Mouse (Mus musculus): ENCODE data around the gene Cela1. TPM values are rescaled to one million over a fixed set of nuclear protein-coding genes. Genes with fewer than 3 reads are reported as not detected.

Cela1 gene
- polyA plus RNA-seq, 1 experiment: 2.4 TPM

DNA sequence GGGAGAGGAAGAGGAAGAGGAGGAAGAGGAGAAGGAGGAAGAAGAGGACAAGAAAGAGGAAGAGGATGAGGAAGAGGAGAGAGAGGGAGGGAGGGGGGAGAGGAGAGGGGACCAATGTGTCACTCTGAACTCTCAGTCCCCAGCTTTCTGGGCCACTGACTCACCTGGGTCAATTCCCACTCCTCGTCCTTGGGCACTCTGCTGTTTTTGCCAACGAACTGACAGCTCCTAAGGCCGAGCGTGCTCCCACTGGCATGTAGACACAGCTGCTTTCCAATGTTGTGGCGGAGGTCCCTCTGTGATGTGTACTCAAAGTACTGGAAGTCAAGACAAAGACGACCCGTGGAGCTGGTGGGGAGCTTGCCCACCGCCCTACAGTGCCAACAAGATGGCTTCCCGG is 6.7 kb upstream of the Cela1 start:
- H3K4me3 ChIP-seq (ENCODE audit: low read depth, low read length): no peak overlapping the region
- no peak for TF ChIP-seq CTCF (IDR thresholded peaks at IDR 0.05; ENCODE audit: low read depth, low read length)
- no peak for TF ChIP-seq EP300 (IDR thresholded peaks at IDR 0.05; ENCODE audit: insufficient read depth, low read depth, low read length)
- TF ChIP-seq POLR2A (IDR thresholded peaks at IDR 0.05; ENCODE audit: insufficient read depth, low read length): no peak
- H3K4me1 ChIP-seq (ENCODE audit: control insufficient read depth, insufficient read depth, low read length): no peaks in the 10 kb centered on the region
- H3K27me3 ChIP-seq (ENCODE audit: control insufficient read depth, insufficient read depth, low read length, poor library complexity, severe bottlenecking): no peaks in the 10 kb centered on the region
- peaks cover 10% of the 10 kb centered on the region for H3K9me3 ChIP-seq (replicated peaks; ENCODE audit: control insufficient read depth, insufficient read depth, low read length, poor library complexity, severe bottlenecking)
- peaks cover 4% of the 10 kb centered on the region; the same call in 1 of the 2 replicates for H3K36me3 ChIP-seq (ENCODE audit: control insufficient read depth, insufficient read depth, low read length, poor library complexity, severe bottlenecking)
- no peak overlapping the region for H3K27ac ChIP-seq (ENCODE audit: insufficient read depth, low read length)
- no peak overlapping the region for H3K9ac ChIP-seq (ENCODE audit: low read depth, poor library complexity, severe bottlenecking)

DNA sequence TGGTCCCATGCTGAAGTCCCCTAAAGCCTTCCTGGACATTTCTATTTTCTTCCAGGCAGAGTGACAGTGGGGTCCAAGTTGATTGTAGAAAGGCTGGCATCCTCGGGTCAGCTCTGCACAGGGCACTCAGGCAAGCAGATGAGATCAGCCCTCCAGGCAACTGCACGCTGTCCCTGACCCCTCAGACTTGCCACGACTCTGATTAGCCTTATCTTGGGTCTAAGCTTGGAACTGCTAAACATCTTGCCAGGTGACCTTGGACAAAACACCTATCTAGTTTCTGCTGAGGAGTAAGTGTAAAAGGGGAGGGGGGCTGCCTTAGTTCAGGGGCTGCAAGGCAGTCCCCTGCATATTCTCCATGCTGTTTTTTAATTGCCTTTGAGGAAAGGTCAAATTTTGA is 4.3 kb upstream of the Cela1 start:
- TF ChIP-seq POLR2A (IDR thresholded peaks at IDR 0.05; ENCODE audit: insufficient read depth, low read length): no peak
- TF ChIP-seq CTCF (IDR thresholded peaks at IDR 0.05; ENCODE audit: low read depth, low read length): no peak
- TF ChIP-seq EP300 (IDR thresholded peaks at IDR 0.05; ENCODE audit: insufficient read depth, low read depth, low read length): no peak
- Histone ChIP-seq H3K4me1 (ENCODE audit: control insufficient read depth, insufficient read depth, low read length) (no peaks in the 10 kb centered on the region), H3K27me3 (ENCODE audit: control insufficient read depth, insufficient read depth, low read length, poor library complexity, severe bottlenecking) (no peaks in the 10 kb centered on the region), H3K36me3 (ENCODE audit: control insufficient read depth, insufficient read depth, low read length, poor library complexity, severe bottlenecking) (peaks cover 4% of the 10 kb centered on the region; the same call in 1 of the 2 replicates), H3K9me3 (replicated peaks; ENCODE audit: control insufficient read depth, insufficient read depth, low read length, poor library complexity, severe bottlenecking) (peaks cover 10% of the 10 kb centered on the region), H3K27ac (ENCODE audit: insufficient read depth, low read length) (no peak overlapping the region), H3K9ac (ENCODE audit: low read depth, poor library complexity, severe bottlenecking) (no peak overlapping the region), H3K4me3 (ENCODE audit: low read depth, low read length) (no peak overlapping the region)

DNA sequence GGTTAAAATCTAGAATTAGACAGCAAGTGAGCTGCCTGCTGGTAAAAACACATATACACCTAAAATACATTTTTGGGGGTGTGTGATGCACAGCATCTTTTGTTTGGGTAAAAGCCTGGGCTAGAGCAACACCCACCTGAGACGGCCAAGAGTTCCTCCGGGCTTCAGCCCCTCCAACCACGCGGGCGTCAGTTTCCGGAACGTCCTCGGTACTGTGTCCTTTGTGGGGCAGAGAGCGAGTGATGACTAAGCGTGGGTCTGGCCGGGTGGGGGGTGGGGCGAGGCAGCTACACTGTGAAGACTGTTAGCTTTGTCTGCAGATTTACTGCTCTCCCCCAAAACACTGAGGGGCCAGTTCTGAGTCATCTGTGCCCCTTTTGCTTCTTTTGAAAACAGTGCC is 732 bp downstream of the Cela1 start:
- Histone ChIP-seq H3K9me3 (replicated peaks; ENCODE audit: control insufficient read depth, insufficient read depth, low read length, poor library complexity, severe bottlenecking) (peaks cover 10% of the 10 kb centered on the region), H3K4me3 (ENCODE audit: low read depth, low read length) (no peak overlapping the region), H3K27me3 (ENCODE audit: control insufficient read depth, insufficient read depth, low read length, poor library complexity, severe bottlenecking) (no peaks in the 10 kb centered on the region), H3K27ac (ENCODE audit: insufficient read depth, low read length) (no peak overlapping the region), H3K36me3 (ENCODE audit: control insufficient read depth, insufficient read depth, low read length, poor library complexity, severe bottlenecking) (no peaks in the 10 kb centered on the region), H3K9ac (ENCODE audit: low read depth, poor library complexity, severe bottlenecking) (no peak overlapping the region), H3K4me1 (ENCODE audit: control insufficient read depth, insufficient read depth, low read length) (no peaks in the 10 kb centered on the region)
- TF ChIP-seq CTCF (IDR thresholded peaks at IDR 0.05; ENCODE audit: low read depth, low read length) (no peak), EP300 (IDR thresholded peaks at IDR 0.05; ENCODE audit: insufficient read depth, low read depth, low read length) (no peak), POLR2A (IDR thresholded peaks at IDR 0.05; ENCODE audit: insufficient read depth, low read length) (no peak)

DNA sequence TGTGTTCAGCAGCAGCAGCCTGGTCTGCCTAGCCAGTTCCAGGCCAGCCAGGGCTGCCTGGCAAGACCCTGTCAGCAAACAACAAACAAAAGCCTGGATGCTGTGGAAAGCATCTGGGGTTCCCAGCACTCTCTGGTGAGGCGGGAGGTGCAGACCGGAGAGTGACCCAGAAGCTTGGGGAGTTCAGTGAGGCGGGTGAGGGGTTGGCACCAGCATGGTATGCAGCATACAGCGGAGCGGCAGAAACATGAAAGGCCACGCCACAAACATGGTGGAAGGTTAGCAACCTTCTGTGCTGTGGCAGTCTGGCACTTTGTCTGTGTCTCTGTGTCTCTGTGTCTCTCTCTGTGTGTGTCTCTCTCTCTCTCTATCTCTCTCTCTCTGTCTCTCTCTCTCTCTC is 1.3 kb downstream of the Cela1 start:
- peaks cover 10% of the 10 kb centered on the region for H3K9me3 ChIP-seq (replicated peaks; ENCODE audit: control insufficient read depth, insufficient read depth, low read length, poor library complexity, severe bottlenecking)
- no peak overlapping the region for H3K4me3 ChIP-seq (ENCODE audit: low read depth, low read length)
- no peaks in the 10 kb centered on the region for H3K27me3 ChIP-seq (ENCODE audit: control insufficient read depth, insufficient read depth, low read length, poor library complexity, severe bottlenecking)
- H3K4me1 ChIP-seq (ENCODE audit: control insufficient read depth, insufficient read depth, low read length): no peaks in the 10 kb centered on the region
- H3K27ac ChIP-seq (ENCODE audit: insufficient read depth, low read length): no peak overlapping the region
- H3K9ac ChIP-seq (ENCODE audit: low read depth, poor library complexity, severe bottlenecking): no peak overlapping the region
- TF ChIP-seq CTCF (IDR thresholded peaks at IDR 0.05; ENCODE audit: low read depth, low read length) (no peak), EP300 (IDR thresholded peaks at IDR 0.05; ENCODE audit: insufficient read depth, low read depth, low read length) (no peak), POLR2A (IDR thresholded peaks at IDR 0.05; ENCODE audit: insufficient read depth, low read length) (no peak)
- H3K36me3 ChIP-seq (ENCODE audit: control insufficient read depth, insufficient read depth, low read length, poor library complexity, severe bottlenecking): no peaks in the 10 kb centered on the region

DNA sequence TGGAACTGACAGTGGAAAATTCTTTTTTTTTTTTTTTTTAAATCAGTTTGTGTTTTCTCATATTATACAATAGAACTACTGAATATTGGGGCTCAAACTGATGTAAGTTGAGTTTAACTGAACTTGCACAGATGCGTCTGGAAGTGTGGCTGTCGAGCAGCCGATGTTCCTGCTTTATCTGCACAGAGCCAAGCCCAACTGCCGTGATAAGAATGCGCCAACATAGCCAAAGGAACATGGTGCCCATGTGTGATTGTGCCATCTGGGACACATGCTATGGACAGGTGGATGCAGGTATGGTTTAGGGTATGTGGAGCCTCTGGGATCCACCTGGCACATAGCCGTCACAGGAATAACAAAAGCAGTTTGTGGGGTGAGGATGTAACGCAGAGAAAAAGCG is 1.9 kb downstream of the Cela1 start:
- Histone ChIP-seq H3K4me3 (ENCODE audit: low read depth, low read length) (no peak overlapping the region), H3K4me1 (ENCODE audit: control insufficient read depth, insufficient read depth, low read length) (no peaks in the 10 kb centered on the region), H3K36me3 (ENCODE audit: control insufficient read depth, insufficient read depth, low read length, poor library complexity, severe bottlenecking) (no peaks in the 10 kb centered on the region), H3K9me3 (replicated peaks; ENCODE audit: control insufficient read depth, insufficient read depth, low read length, poor library complexity, severe bottlenecking) (peaks cover 8% of the 10 kb centered on the region), H3K27ac (ENCODE audit: insufficient read depth, low read length) (no peak overlapping the region), H3K9ac (ENCODE audit: low read depth, poor library complexity, severe bottlenecking) (no peak overlapping the region), H3K27me3 (ENCODE audit: control insufficient read depth, insufficient read depth, low read length, poor library complexity, severe bottlenecking) (no peaks in the 10 kb centered on the region)
- TF ChIP-seq CTCF (IDR thresholded peaks at IDR 0.05; ENCODE audit: low read depth, low read length) (no peak), EP300 (IDR thresholded peaks at IDR 0.05; ENCODE audit: insufficient read depth, low read depth, low read length) (no peak), POLR2A (IDR thresholded peaks at IDR 0.05; ENCODE audit: insufficient read depth, low read length) (no peak)

DNA sequence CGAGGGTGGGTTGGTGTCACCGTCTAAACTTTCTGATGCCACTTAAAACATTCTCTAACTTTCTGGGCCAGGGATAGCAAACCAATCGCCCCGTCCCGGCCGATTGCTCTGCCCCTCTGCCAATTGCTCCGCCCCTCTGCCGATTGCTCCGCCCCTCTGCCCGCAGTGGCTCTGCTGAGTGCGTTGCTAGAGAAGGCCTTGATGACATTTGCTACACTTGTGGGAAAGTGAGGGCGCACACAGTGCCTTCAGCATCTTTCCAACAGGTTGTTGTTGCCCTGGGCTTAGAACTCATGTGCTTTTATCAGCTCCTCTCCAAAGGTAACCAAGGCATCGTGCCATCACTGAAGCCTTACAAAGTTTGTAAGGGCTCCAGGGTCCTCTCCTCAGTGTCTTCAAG is 2.5 kb downstream of the Cela1 start:
- no peak for TF ChIP-seq EP300 (IDR thresholded peaks at IDR 0.05; ENCODE audit: insufficient read depth, low read depth, low read length)
- TF ChIP-seq CTCF (IDR thresholded peaks at IDR 0.05; ENCODE audit: low read depth, low read length): no peak
- TF ChIP-seq POLR2A (IDR thresholded peaks at IDR 0.05; ENCODE audit: insufficient read depth, low read length): no peak
- peak overlapping the region; percentile 46 for H3K4me3 ChIP-seq (ENCODE audit: low read depth, low read length)
- no peaks in the 10 kb centered on the region for H3K36me3 ChIP-seq (ENCODE audit: control insufficient read depth, insufficient read depth, low read length, poor library complexity, severe bottlenecking)
- H3K9ac ChIP-seq (ENCODE audit: low read depth, poor library complexity, severe bottlenecking): no peak overlapping the region
- H3K27me3 ChIP-seq (ENCODE audit: control insufficient read depth, insufficient read depth, low read length, poor library complexity, severe bottlenecking): no peaks in the 10 kb centered on the region
- H3K9me3 ChIP-seq (replicated peaks; ENCODE audit: control insufficient read depth, insufficient read depth, low read length, poor library complexity, severe bottlenecking): peaks cover 3% of the 10 kb centered on the region
- H3K4me1 ChIP-seq (ENCODE audit: control insufficient read depth, insufficient read depth, low read length): no peaks in the 10 kb centered on the region
- no peak overlapping the region for H3K27ac ChIP-seq (ENCODE audit: insufficient read depth, low read length)

All from ES-Bruce4 (cell line).